7 mouse cellular contexts compared by ENCODE assay signal in genomic region chr1:168245539-168245938, GRCm38 (mm10).
DNase-seq lines count a peak whose midpoint lies in the region; ATAC-seq and TF ChIP-seq lines count a peak whose summit lies in the region.

No protein-coding gene starts in this region.

- no peaks in the 10 kb centered on the region for H3K36me3 ChIP-seq in forebrain, embryonic 15.5 days
- H3K36me3 ChIP-seq in midbrain, embryonic 14.5 days (ENCODE audit: control insufficient read depth, insufficient read depth, low read length) = no peaks in the 10 kb centered on the region

- no peaks in the 10 kb centered on the region for H3K9me3 ChIP-seq in forebrain, embryonic 15.5 days
- H3K9me3 ChIP-seq in midbrain, embryonic 14.5 days (ENCODE audit: control insufficient read depth, low read length) = no peaks in the 10 kb centered on the region

- H3K4me3 ChIP-seq in left cerebral cortex, adult 2 months = no peak overlapping the region
- H3K4me3 ChIP-seq in forebrain, embryonic 15.5 days = no peak overlapping the region
- no peak overlapping the region for H3K4me3 ChIP-seq in midbrain, embryonic 14.5 days (replicated peaks; ENCODE audit: low read depth, low read length)

- intact Hi-C loops in left cerebral cortex, adult 2 months (cut with DNase I) = no loop called here

- no peak for TF ChIP-seq POLR2A in brain, embryonic 14.5 days (IDR thresholded peaks at IDR 0.05; ENCODE audit: borderline replicate concordance, extremely low read depth, insufficient read depth, insufficient read length, poor library complexity, severe bottlenecking)

- peak; percentile 72 for ATAC-seq in forebrain, embryonic 15.5 days (replicated peaks)
- ATAC-seq in midbrain, embryonic 14.5 days (ENCODE audit: low FRiP score, low TSS enrichment) = peak; percentile 82

- 0 out of 2 replicates have a peak overlapping the region, but pooled peaks have one; percentile 13 for H3K9ac ChIP-seq in forebrain, embryonic 15.5 days (replicated peaks)
- H3K9ac ChIP-seq in midbrain, embryonic 14.5 days (replicated peaks; ENCODE audit: low read length) = no peak overlapping the region

- H3K27ac ChIP-seq in left cerebral cortex, adult 2 months = peak overlapping the region; percentile 32; the same call in 1 of the 2 replicates
- peak overlapping the region; percentile 90 for H3K27ac ChIP-seq in forebrain, embryonic 15.5 days (replicated peaks)
- H3K27ac ChIP-seq in midbrain, embryonic 14.5 days (replicated peaks; ENCODE audit: low read depth, low read length) = peak overlapping the region; percentile 61; the same call in 1 of the 2 replicates

- 6% methylated on average over 5 of the region's 5 CpGs for WGBS in forebrain, embryonic 15.5 days
- 19% methylated on average over 5 of the region's 5 CpGs for WGBS in midbrain, embryonic 14.5 days

- peaks cover 92% of the 10 kb centered on the region for H3K4me1 ChIP-seq in forebrain, embryonic 15.5 days
- H3K4me1 ChIP-seq in midbrain, embryonic 14.5 days (ENCODE audit: control insufficient read depth, insufficient read depth, low read length) = peaks cover 57% of the 10 kb centered on the region

- TF ChIP-seq CTCF in left cerebral cortex, adult 2 months (IDR thresholded peaks at IDR 0.05) = no peak
- no peak for TF ChIP-seq CTCF in brain, embryonic 14.5 days (IDR thresholded peaks at IDR 0.05; ENCODE audit: borderline replicate concordance, extremely low read depth, insufficient read depth, insufficient read length)

- H3K4me2 ChIP-seq in forebrain, embryonic 15.5 days (replicated peaks) = peak overlapping the region; percentile 23
- H3K4me2 ChIP-seq in midbrain, embryonic 14.5 days (ENCODE audit: low read length) = 0 out of 2 replicates have a peak overlapping the region, but pooled peaks have one; percentile 7

- no peak for DNase-seq in left cerebral cortex, adult 2 months (ENCODE audit: extremely low spot score in 1 of 2, low spot score in 2 of 2)
- no peak for DNase-seq in left cerebral cortex, adult 8-10 months (ENCODE audit: low spot score in 2 of 2)
- peak; percentile 97 for DNase-seq in brain, embryonic 14.5 days (ENCODE audit: low read depth)
- peak; percentile 91 for DNase-seq in midbrain, embryonic 14.5 days
- DNase-seq in thymus, postnatal 4 days = no peak
- no peak for DNase-seq in layer of hippocampus, adult 11-12 months (ENCODE audit: low spot score)

- no peaks in the 10 kb centered on the region for H3K27me3 ChIP-seq in forebrain, embryonic 15.5 days
- no peaks in the 10 kb centered on the region for H3K27me3 ChIP-seq in midbrain, embryonic 14.5 days (ENCODE audit: control insufficient read depth, insufficient read depth, low read length)

Comparison
In these comparisons a context has a peak if more than half of its experiments do, and no peak if none do; other contexts are left out.
1. DNase-seq: peak in brain, embryonic 14.5 days (single experiment) and midbrain, embryonic 14.5 days (single experiment); none in left cerebral cortex, adult 2 months (0 of 2), left cerebral cortex, adult 8-10 months (0 of 2), thymus, postnatal 4 days (single experiment) and layer of hippocampus, adult 11-12 months (single experiment).
2. H3K27ac ChIP-seq: peak in every context shown above with its lines; median percentile 90 in forebrain, embryonic 15.5 days; 61 in midbrain, embryonic 14.5 days; 32 in left cerebral cortex, adult 2 months.